Mouse (Mus musculus) right cerebral cortex, adult 2 months (tissue): ENCODE data around the gene Exosc8.

Experiments
- DNase-seq, 2 experiments: peaks; one replicate each; pipeline ENCODE4 v3.0.0; 2021 to 2022; ENCODE audit warnings: low spot score in 2 of 2

The Exosc8 gene

GRCm38 (mm10) chr3:54681310-54682204, 53.6 kb downstream of the Exosc8 start:
- DNase-seq = no peak
